Mouse (Mus musculus) CD8-positive naive resting alpha-beta T cell, adult 2 months (primary cell): ENCODE data around the gene Cd40lg.

Experiments
- DNase-seq, 2 experiments: peaks; one replicate each; pipeline ENCODE4 v3.0.0; 2022; ENCODE audit warnings: low read depth in 2 of 2, low spot score in 2 of 2

The Cd40lg gene

GRCm38 (mm10) chrX:57211876-57212275, at the start of gene Cd40lg:
TSS of gene Cd40lg (plus strand) at chrX:57212143.
- DNase-seq = no peak

- DNase-seq = peak in 1 of 2 experiments; percentile 12
Observed at GRCm38 (mm10) chrX:57166549-57166948, 45.4 kb upstream of the Cd40lg start.

GRCm38 (mm10) chrX:57171269-57171668, 40.7 kb upstream of the Cd40lg start:
- no peak for DNase-seq

GRCm38 (mm10) chrX:57177225-57177779, 34.6 kb upstream of the Cd40lg start:
- no peak for DNase-seq

GRCm38 (mm10) chrX:57182470-57182869, 29.5 kb upstream of the Cd40lg start:
- no peak for DNase-seq

GRCm38 (mm10) chrX:57183359-57183758, 28.6 kb upstream of the Cd40lg start:
- no peak for DNase-seq

- DNase-seq = no peak
Observed at GRCm38 (mm10) chrX:57187301-57187700, 24.6 kb upstream of the Cd40lg start.

GRCm38 (mm10) chrX:57189335-57189734, 22.6 kb upstream of the Cd40lg start:
- DNase-seq = peak; percentile 25 to 33

- DNase-seq = peak; percentile 35 to 45
Observed at GRCm38 (mm10) chrX:57196319-57196718, 15.6 kb upstream of the Cd40lg start.

GRCm38 (mm10) chrX:57198036-57198435, 13.9 kb upstream of the Cd40lg start:
- no peak for DNase-seq

GRCm38 (mm10) chrX:57200397-57200796, 11.5 kb upstream of the Cd40lg start:
- DNase-seq = no peak

GRCm38 (mm10) chrX:57210591-57210990, 1.4 kb upstream of the Cd40lg start:
- DNase-seq = no peak

- DNase-seq = no peak
Observed at GRCm38 (mm10) chrX:57212862-57213261, 919 bp downstream of the Cd40lg start.

- DNase-seq = no peak
Observed at GRCm38 (mm10) chrX:57215495-57215894, 3.6 kb downstream of the Cd40lg start.

GRCm38 (mm10) chrX:57216271-57216670, 4.3 kb downstream of the Cd40lg start:
- no peak for DNase-seq

- no peak for DNase-seq
Observed at GRCm38 (mm10) chrX:57219563-57219962, 7.6 kb downstream of the Cd40lg start.

- peak; percentile 18 to 51 for DNase-seq
Observed at GRCm38 (mm10) chrX:57221881-57222280, 9.9 kb downstream of the Cd40lg start.

GRCm38 (mm10) chrX:57223301-57223700, 11.4 kb downstream of the Cd40lg start:
- DNase-seq = no peak

GRCm38 (mm10) chrX:57228178-57228577, 16.2 kb downstream of the Cd40lg start:
- peak in 1 of 2 experiments; percentile 13 for DNase-seq

- no peak for DNase-seq
Observed at GRCm38 (mm10) chrX:57233596-57233995, 21.7 kb downstream of the Cd40lg start.

GRCm38 (mm10) chrX:57235982-57236381, 24.0 kb downstream of the Cd40lg start:
- DNase-seq = no peak

GRCm38 (mm10) chrX:57238572-57238971, 26.6 kb downstream of the Cd40lg start:
- DNase-seq = no peak

GRCm38 (mm10) chrX:57253329-57254055, 41.5 kb downstream of the Cd40lg start:
- peak; percentile 26 to 50 for DNase-seq
